Mouse (Mus musculus) MEL (cell line): ENCODE measurements around the gene Ube2d3.

ENCODE experiments used
- CTCF ChIP-seq, 3 experiments: IDR thresholded peaks in 2 of 3; conservative IDR thresholded peaks in 1 of 3; 2 replicates each; pipeline ENCODE4 v1.5.1; 2011 to 2012; ENCODE audit warnings: low read length in 3 of 3, low read depth in 2 of 3, mild to moderate bottlenecking in 2 of 3, improper control_type of control experiment in 1 of 3, inconsistent platforms in 1 of 3, mixed read lengths in 1 of 3, moderate library complexity in 1 of 3; ENCODE audit not compliant: control insufficient read depth in 1 of 3, insufficient read depth in 1 of 3, poor library complexity in 1 of 3, severe bottlenecking in 1 of 3
- GABPA ChIP-seq: IDR thresholded peaks from 2 replicates; pipeline ENCODE4 v1.6.1; 2012; ENCODE audit warnings: low read depth, mild to moderate bottlenecking, inconsistent platforms, low read length, improper control_type of control experiment, moderate library complexity
- MAFK ChIP-seq: IDR thresholded peaks from 2 replicates; pipeline ENCODE4 v1.6.1; 2011; ENCODE audit warnings: low read depth, mild to moderate bottlenecking, low read length, improper control_type of control experiment, borderline replicate concordance
- POLR2A ChIP-seq, 2 experiments: IDR thresholded peaks; 2 replicates each; pipeline ENCODE4 v1.6.1; 2011 to 2012; ENCODE audit warnings: low read length in 2 of 2, mild to moderate bottlenecking in 2 of 2, control low read depth in 1 of 2, improper control_type of control experiment in 1 of 2, low read depth in 1 of 2, moderate library complexity in 1 of 2; ENCODE audit not compliant: control insufficient read depth in 1 of 2, insufficient read depth in 1 of 2, poor library complexity in 1 of 2
- POLR2AphosphoS2 ChIP-seq: IDR thresholded peaks from 2 replicates; pipeline ENCODE4 v1.6.1; 2011; ENCODE audit warnings: low read length, improper control_type of control experiment
- USF1 ChIP-seq: IDR thresholded peaks from 2 replicates; pipeline ENCODE4 v1.6.1; 2014; ENCODE audit warnings: low read depth, mild to moderate bottlenecking, inconsistent platforms, low read length, improper control_type of control experiment, moderate library complexity
- ZC3H11A ChIP-seq: IDR thresholded peaks from 2 replicates; pipeline ENCODE4 v1.6.1; 2012; ENCODE audit warnings: low read depth, mild to moderate bottlenecking, inconsistent platforms, low read length, improper control_type of control experiment

GRCm38 (mm10) chr3:135476286-135476685, 38.3 kb downstream of the Ube2d3 start:
- TF ChIP-seq POLR2A (IDR thresholded peaks at IDR 0.05; ENCODE audit: control insufficient read depth in 1 of 2, insufficient read depth in 1 of 2, low read depth in 1 of 2, low read length in 2 of 2, poor library complexity in 1 of 2) (no peak), CTCF (IDR thresholded peaks at IDR 0.05 in 2 of 3, conservative IDR thresholded peaks at IDR 0.05 in 1 of 3; ENCODE audit: control insufficient read depth in 1 of 3, insufficient read depth in 1 of 3, low read depth in 2 of 3, low read length in 3 of 3, poor library complexity in 1 of 3, severe bottlenecking in 1 of 3) (no peak), GABPA (no peak), ZC3H11A (no peak), USF1 (no peak), POLR2AphosphoS2 (no peak), MAFK (no peak)
